Mouse (Mus musculus): ENCODE measurements around the gene Rps10.

DNA sequence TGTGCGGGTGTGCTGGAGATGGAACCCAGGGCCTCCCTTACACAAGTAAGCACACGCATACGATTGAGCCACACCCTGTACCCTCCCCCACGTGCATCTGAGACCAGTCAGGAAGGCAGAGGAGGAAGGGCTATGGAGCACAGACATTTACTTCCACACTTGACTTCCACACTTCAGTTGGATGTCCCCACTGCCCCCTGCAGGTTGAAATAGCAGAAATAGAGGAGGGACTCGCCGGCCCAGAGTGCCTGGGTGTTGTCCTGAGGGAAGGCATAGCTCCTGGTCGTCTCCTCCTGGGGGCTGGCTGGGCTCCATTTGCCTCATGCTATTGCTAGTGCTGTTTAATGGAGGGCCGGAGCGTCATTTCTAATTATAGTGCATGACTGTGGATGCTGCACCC lies 39.0 kb upstream of the Rps10 start:
- TF ChIP-seq CTCF (IDR thresholded peaks at IDR 0.05; ENCODE audit: borderline replicate concordance, insufficient read depth, low read depth, low read length) (peak; percentile 13; the same call in 1 of the 2 replicates), POLR2A (IDR thresholded peaks at IDR 0.05; ENCODE audit: borderline replicate concordance, insufficient read depth, low read length) (no peak)

Measured in cerebellum, adult 2 months (tissue).